Mouse (Mus musculus): ENCODE data around the gene Grip2. TPM values are rescaled to one million over a fixed set of nuclear protein-coding genes. Genes with fewer than 3 reads are reported as not detected.
A peak's percentile ranks its signal among the peaks of the same experiment; 100 is the strongest.

Gene Grip2
- polyA plus RNA-seq, 1 experiment from 2014 or later: not detected

DNA sequence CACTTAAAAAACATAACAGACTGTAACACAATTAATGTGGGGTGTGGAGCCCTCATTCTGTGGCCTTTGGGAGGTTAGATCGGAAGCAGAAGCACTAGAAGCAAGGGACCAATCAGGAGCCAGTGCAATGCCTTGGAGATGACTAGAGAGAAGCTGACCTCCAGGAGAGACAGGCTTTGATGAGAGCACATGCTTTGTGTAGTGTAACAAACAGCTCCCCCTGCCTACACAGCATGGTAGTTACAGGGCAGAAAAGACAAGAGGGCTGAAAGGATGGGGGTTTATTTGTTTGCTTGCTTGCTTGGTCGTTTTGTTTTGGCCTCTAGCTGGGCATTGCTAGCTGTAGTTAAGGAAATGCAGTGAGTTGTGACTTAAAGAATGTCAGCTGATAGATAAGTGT lies 25.5 kb upstream of the Grip2 start:
- H3K4me3 ChIP-seq (ENCODE audit: low read depth, low read length): no peak overlapping the region
- no peak overlapping the region for H3K27ac ChIP-seq (ENCODE audit: low read depth)
- H3K9me3 ChIP-seq (ENCODE audit: low read length): no peaks in the 10 kb centered on the region
- ATAC-seq: no peak
- TF ChIP-seq EP300 (IDR thresholded peaks at IDR 0.05; ENCODE audit: low read depth) (no peak), CTCF (IDR thresholded peaks at IDR 0.05; ENCODE audit: low read depth) (peak; percentile 74)
- no peaks in the 10 kb centered on the region for H3K27me3 ChIP-seq (ENCODE audit: insufficient read depth, low read length)
- H3K9ac ChIP-seq (replicated peaks): no peak overlapping the region
- H3K36me3 ChIP-seq (replicated peaks; ENCODE audit: insufficient read depth, low read length): no peaks in the 10 kb centered on the region
- no peaks in the 10 kb centered on the region for H3K4me1 ChIP-seq (ENCODE audit: insufficient read depth)
- WGBS (ENCODE audit: insufficient replicate concordance): 11% methylated on average over 2 of the region's 2 CpGs
- DNase-seq: peak; percentile 24
- H3K4me2 ChIP-seq (ENCODE audit: low read depth, low read length): no peak overlapping the region

DNA sequence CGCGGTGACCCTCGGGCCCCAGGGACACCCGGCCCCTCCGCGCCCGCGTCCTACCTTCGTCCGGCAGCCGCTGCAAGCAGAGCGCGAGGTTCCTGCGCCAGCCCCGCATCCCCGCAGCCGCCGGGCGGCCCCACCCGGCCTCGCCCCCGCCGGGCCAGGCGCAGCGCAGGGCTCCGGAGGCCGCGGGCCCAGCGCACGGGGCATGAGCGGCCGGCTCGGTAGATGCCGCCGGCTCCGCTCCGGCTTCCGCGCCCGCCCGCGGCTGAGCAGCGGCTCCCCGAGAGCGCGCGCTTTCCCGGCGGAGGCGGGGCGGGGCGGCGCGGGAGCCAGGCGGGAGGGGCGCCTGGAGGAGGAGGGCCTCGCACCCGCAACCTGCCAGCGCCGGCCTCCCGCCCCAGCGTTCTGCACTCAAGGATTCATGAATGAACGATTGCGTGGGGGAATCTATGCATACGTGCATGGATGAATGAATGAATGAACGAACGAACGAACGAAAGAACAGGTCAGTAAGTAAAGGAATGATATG lies 16.6 kb upstream of the Grip2 start:
- H3K27me3 ChIP-seq (ENCODE audit: insufficient read depth, low read length): peaks cover 57% of the 10 kb centered on the region
- H3K9me3 ChIP-seq (ENCODE audit: low read length): no peaks in the 10 kb centered on the region
- no peaks in the 10 kb centered on the region for H3K4me1 ChIP-seq (ENCODE audit: insufficient read depth)
- DNase-seq (no peak), ATAC-seq (no peak)
- peak overlapping the region; percentile 2; the same call in 1 of the 2 replicates for H3K4me3 ChIP-seq (ENCODE audit: low read depth, low read length)
- 5% methylated on average over 66 of the region's 69 CpGs for WGBS (ENCODE audit: insufficient replicate concordance)
- H3K27ac ChIP-seq (ENCODE audit: low read depth): no peak overlapping the region
- H3K9ac ChIP-seq (replicated peaks): no peak overlapping the region
- H3K36me3 ChIP-seq (replicated peaks; ENCODE audit: insufficient read depth, low read length): no peaks in the 10 kb centered on the region
- TF ChIP-seq CTCF (IDR thresholded peaks at IDR 0.05; ENCODE audit: low read depth) (no peak), EP300 (IDR thresholded peaks at IDR 0.05; ENCODE audit: low read depth) (no peak)
- H3K4me2 ChIP-seq (ENCODE audit: low read depth, low read length): peak overlapping the region; percentile 49

DNA sequence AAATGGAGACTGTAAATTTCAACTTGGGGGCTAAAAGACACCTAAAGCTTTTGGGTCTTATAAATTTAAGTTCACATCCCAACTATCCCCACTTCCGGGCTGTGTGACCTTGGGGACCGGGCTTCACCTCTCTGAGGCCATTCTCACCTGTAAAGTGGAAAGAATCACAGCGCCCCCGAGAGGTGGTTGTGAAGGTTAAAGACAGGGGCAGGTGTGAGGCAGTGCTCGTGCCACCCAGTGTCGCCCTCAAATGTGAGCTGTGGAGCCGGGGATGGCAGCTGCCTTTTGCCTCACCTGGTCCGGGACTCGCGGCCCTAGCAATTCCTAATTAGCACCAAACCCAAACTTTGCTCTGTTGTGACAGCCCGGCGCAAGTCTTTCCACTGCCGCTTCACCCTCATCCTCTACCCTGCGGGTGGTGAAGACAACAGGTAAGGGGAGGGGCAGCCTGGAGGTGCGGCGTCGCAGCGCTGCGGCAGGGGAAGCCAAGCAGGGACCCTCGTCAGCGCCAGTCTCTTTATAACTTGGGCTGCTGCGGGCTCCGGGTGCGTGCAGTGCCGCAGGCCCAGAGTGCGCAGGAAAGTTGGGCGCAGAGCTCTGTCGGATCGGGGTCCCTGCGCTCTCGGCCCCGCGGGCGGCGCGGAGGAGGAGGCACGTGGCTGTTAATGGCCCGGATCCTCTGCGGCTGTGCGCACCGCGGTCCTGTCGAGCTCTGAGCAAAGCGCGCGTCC lies 16.0 kb upstream of the Grip2 start:
- H3K36me3 ChIP-seq (replicated peaks; ENCODE audit: insufficient read depth, low read length): no peaks in the 10 kb centered on the region
- ATAC-seq (no peak), DNase-seq (no peak)
- H3K4me1 ChIP-seq (ENCODE audit: insufficient read depth): no peaks in the 10 kb centered on the region
- peak overlapping the region; percentile 2; the same call in 1 of the 2 replicates for H3K4me3 ChIP-seq (ENCODE audit: low read depth, low read length)
- no peak overlapping the region for H3K9ac ChIP-seq (replicated peaks)
- peak overlapping the region; percentile 49; the same call in 1 of the 2 replicates for H3K4me2 ChIP-seq (ENCODE audit: low read depth, low read length)
- H3K9me3 ChIP-seq (ENCODE audit: low read length): no peaks in the 10 kb centered on the region
- 2% methylated on average over 46 of the region's 46 CpGs for WGBS (ENCODE audit: insufficient replicate concordance)
- H3K27ac ChIP-seq (ENCODE audit: low read depth): no peak overlapping the region
- TF ChIP-seq EP300 (IDR thresholded peaks at IDR 0.05; ENCODE audit: low read depth): no peak
- TF ChIP-seq CTCF (IDR thresholded peaks at IDR 0.05; ENCODE audit: low read depth): no peak
- H3K27me3 ChIP-seq (ENCODE audit: insufficient read depth, low read length): peaks cover 57% of the 10 kb centered on the region

DNA sequence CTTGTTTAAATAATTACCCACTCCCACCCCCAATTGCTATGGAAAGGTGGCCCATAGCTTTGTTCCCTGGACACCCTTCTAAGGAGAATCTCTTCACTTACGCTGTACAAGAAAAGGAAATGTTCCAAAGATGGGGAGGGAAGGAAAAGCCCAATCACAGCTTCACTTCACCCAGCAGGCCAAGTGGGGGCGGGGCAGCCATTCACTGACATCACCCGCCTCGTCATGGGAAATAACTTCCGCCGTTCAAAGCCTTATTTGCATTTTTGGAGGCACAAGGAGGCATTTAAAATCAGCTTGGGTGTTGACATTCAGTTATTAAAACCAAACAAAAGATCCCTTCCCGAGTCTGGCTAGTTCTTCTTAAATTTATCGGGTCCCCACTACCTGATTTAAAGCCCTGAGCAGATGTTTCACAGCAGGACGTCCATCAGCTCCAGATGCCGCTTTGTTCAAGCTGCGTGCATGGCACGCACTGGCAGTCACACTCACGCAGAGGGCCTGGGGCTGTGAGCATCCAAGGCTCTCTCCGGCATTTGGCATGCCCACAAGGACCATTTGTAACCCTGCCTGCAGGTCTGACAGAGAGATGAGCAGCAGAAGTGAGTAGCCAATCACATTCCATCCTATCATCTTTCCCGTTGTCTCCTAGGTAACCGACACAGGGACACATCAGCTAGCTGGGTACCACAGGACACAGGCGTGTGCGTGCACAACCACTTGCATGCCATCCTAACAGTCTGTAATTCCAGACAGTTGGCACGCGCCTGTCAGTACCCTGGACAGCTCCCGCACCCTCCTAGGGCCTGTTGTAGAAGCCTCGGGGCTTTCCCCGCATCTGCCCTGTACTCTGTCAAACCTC lies 12.2 kb upstream of the Grip2 start:
- Histone ChIP-seq H3K4me1 (ENCODE audit: insufficient read depth) (no peaks in the 10 kb centered on the region), H3K36me3 (replicated peaks; ENCODE audit: insufficient read depth, low read length) (no peaks in the 10 kb centered on the region), H3K27ac (ENCODE audit: low read depth) (no peak overlapping the region), H3K9ac (replicated peaks) (no peak overlapping the region), H3K9me3 (ENCODE audit: low read length) (no peaks in the 10 kb centered on the region), H3K27me3 (ENCODE audit: insufficient read depth, low read length) (peaks cover 45% of the 10 kb centered on the region), H3K4me3 (ENCODE audit: low read depth, low read length) (no peak overlapping the region), H3K4me2 (ENCODE audit: low read depth, low read length) (no peak overlapping the region)
- DNase-seq (peak; percentile 65), ATAC-seq (no peak)
- 18% methylated on average over 23 of the region's 23 CpGs for WGBS (ENCODE audit: insufficient replicate concordance)
- no peak for TF ChIP-seq CTCF (IDR thresholded peaks at IDR 0.05; ENCODE audit: low read depth)
- no peak for TF ChIP-seq EP300 (IDR thresholded peaks at IDR 0.05; ENCODE audit: low read depth)

DNA sequence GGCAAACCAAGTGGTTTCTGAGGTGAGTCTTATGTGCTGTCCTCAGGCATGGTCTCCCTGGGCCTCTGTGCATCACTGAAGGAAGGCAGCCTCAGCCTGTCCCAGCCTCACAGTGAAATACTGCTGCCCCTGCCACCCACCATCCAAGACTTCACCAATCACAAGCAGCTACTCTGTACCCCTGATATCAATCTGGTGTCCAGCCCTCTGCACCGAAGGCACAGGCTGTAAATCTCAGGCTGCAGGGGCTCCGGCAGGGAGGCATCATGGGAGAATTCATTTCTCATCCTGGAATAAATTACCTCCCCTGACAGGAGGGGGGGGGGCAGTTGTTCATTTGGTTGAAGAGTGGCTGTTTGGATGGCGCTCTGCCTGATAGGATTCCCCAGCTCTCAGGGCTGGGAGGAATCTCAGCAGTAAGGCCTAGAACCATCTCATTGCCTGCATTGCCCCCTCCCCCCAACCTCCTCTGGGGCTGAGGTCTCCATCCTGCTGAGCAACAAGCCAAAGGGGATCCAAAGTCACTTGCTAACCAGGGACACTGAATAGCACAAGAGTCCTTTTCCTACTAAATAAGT lies 5.9 kb upstream of the Grip2 start:
- TF ChIP-seq EP300 (IDR thresholded peaks at IDR 0.05; ENCODE audit: low read depth) (no peak), CTCF (IDR thresholded peaks at IDR 0.05; ENCODE audit: low read depth) (no peak)
- 69% methylated on average over 3 of the region's 3 CpGs for WGBS (ENCODE audit: insufficient replicate concordance)

GRCm38 (mm10) chr6:91827926-91828325 lies 876 bp upstream of the Grip2 start:
- Histone ChIP-seq H3K27ac (ENCODE audit: low read depth) (no peak overlapping the region), H3K4me1 (ENCODE audit: insufficient read depth) (no peaks in the 10 kb centered on the region), H3K9ac (replicated peaks) (no peak overlapping the region), H3K27me3 (ENCODE audit: insufficient read depth, low read length) (no peaks in the 10 kb centered on the region), H3K9me3 (ENCODE audit: low read length) (no peaks in the 10 kb centered on the region), H3K4me3 (ENCODE audit: low read depth, low read length) (no peak overlapping the region), H3K4me2 (ENCODE audit: low read depth, low read length) (no peak overlapping the region), H3K36me3 (replicated peaks; ENCODE audit: insufficient read depth, low read length) (no peaks in the 10 kb centered on the region)
- TF ChIP-seq EP300 (IDR thresholded peaks at IDR 0.05; ENCODE audit: low read depth) (no peak), CTCF (IDR thresholded peaks at IDR 0.05; ENCODE audit: low read depth) (no peak)
- DNase-seq (no peak), ATAC-seq (no peak)
- WGBS (ENCODE audit: insufficient replicate concordance): 75% methylated on average over 5 of the region's 5 CpGs

More for the DNA sequence above, 5.9 kb upstream of the Grip2 start:
- DNase-seq (no peak), ATAC-seq (no peak)
- Histone ChIP-seq H3K27me3 (ENCODE audit: insufficient read depth, low read length) (no peaks in the 10 kb centered on the region), H3K9ac (replicated peaks) (no peak overlapping the region), H3K4me3 (ENCODE audit: low read depth, low read length) (no peak overlapping the region), H3K36me3 (replicated peaks; ENCODE audit: insufficient read depth, low read length) (no peaks in the 10 kb centered on the region), H3K27ac (ENCODE audit: low read depth) (no peak overlapping the region), H3K9me3 (ENCODE audit: low read length) (no peaks in the 10 kb centered on the region), H3K4me1 (ENCODE audit: insufficient read depth) (no peaks in the 10 kb centered on the region), H3K4me2 (ENCODE audit: low read depth, low read length) (no peak overlapping the region)
